Mouse (Mus musculus) MEL (cell line): ENCODE results near the gene Ptgis. TPM values are rescaled to one million over a fixed set of nuclear protein-coding genes. Genes with fewer than 3 reads are reported as not detected.

Source experiments
- DNase-seq: peaks from one replicate; pipeline ENCODE4 v3.0.0; 2011; ENCODE audit warnings: low read depth, low spot score
- H3K27ac ChIP-seq: 2 replicates; pipeline ENCODE4 v1.5.1; 2012; ENCODE audit warnings: low read depth, mild to moderate bottlenecking, control low read depth, low read length, moderate library complexity; ENCODE audit not compliant: control insufficient read depth
- H3K27me3 ChIP-seq, 2 experiments: fragments of 150-350 bp in 1 of 2; sonication (generic) in 1 of 2; 2 replicates each; pipeline ENCODE4 v1.6.1; 2012; ENCODE audit warnings: low read length in 2 of 2, mild to moderate bottlenecking in 2 of 2, improper control_type of control experiment in 1 of 2, moderate library complexity in 1 of 2; ENCODE audit not compliant: insufficient read depth in 2 of 2, control insufficient read depth in 1 of 2
- H3K36me3 ChIP-seq, 2 experiments: 2 replicates each; pipeline ENCODE4 v1.6.1; 2012 to 2014; ENCODE audit warnings: low read length in 2 of 2, improper control_type of control experiment in 1 of 2, inconsistent platforms in 1 of 2, mild to moderate bottlenecking in 1 of 2; ENCODE audit not compliant: insufficient read depth in 2 of 2, control insufficient read depth in 1 of 2
- H3K4me1 ChIP-seq, 2 experiments: fragments of 150-350 bp in 1 of 2; sonication (generic) in 1 of 2; 2 replicates each; pipeline ENCODE4 v1.6.1; 2012; ENCODE audit warnings: low read length in 2 of 2, improper control_type of control experiment in 1 of 2, mild to moderate bottlenecking in 1 of 2; ENCODE audit not compliant: insufficient read depth in 2 of 2, control insufficient read depth in 1 of 2
- H3K4me3 ChIP-seq, 2 experiments: fragments of 150-350 bp in 1 of 2; sonication (generic) in 1 of 2; 2 replicates each; pipeline ENCODE4 v1.5.1; 2012; ENCODE audit warnings: low read depth in 2 of 2, low read length in 2 of 2, mild to moderate bottlenecking in 2 of 2, moderate library complexity in 2 of 2, control low read depth in 1 of 2, improper control_type of control experiment in 1 of 2; ENCODE audit not compliant: control insufficient read depth in 1 of 2, insufficient read depth in 1 of 2
- H3K79me2 ChIP-seq: 2 replicates; pipeline ENCODE4 v1.6.1; 2012; ENCODE audit warnings: mild to moderate bottlenecking, low read length, moderate library complexity; ENCODE audit not compliant: control insufficient read depth, poor library complexity, insufficient read depth
- H3K9ac ChIP-seq: 2 replicates; pipeline ENCODE4 v1.6.1; 2012; ENCODE audit warnings: low read depth, mild to moderate bottlenecking, control low read depth, low read length, moderate library complexity; ENCODE audit not compliant: control insufficient read depth, poor library complexity, severe bottlenecking
- H3K9me3 ChIP-seq: fragments of 150-350 bp; sonication (generic); replicated peaks from 2 replicates; pipeline ENCODE4 v1.6.1; 2012; ENCODE audit warnings: mild to moderate bottlenecking, low read length, improper control_type of control experiment, moderate library complexity; ENCODE audit not compliant: insufficient read depth
- CHD2 ChIP-seq: IDR thresholded peaks from 2 replicates; pipeline ENCODE4 v1.6.1; 2011; ENCODE audit warnings: low read length, improper control_type of control experiment
- CTCF ChIP-seq, 3 experiments: IDR thresholded peaks in 2 of 3; conservative IDR thresholded peaks in 1 of 3; 2 replicates each; pipeline ENCODE4 v1.5.1; 2011 to 2012; ENCODE audit warnings: low read length in 3 of 3, low read depth in 2 of 3, mild to moderate bottlenecking in 2 of 3, improper control_type of control experiment in 1 of 3, inconsistent platforms in 1 of 3, mixed read lengths in 1 of 3, moderate library complexity in 1 of 3; ENCODE audit not compliant: control insufficient read depth in 1 of 3, insufficient read depth in 1 of 3, poor library complexity in 1 of 3, severe bottlenecking in 1 of 3
- E2F4 ChIP-seq: IDR thresholded peaks from 2 replicates; pipeline ENCODE4 v1.6.1; 2011; ENCODE audit warnings: low read depth, low read length, improper control_type of control experiment, borderline replicate concordance
- ELF1 ChIP-seq: IDR thresholded peaks from 2 replicates; pipeline ENCODE4 v1.6.1; 2014; ENCODE audit warnings: low read depth, mild to moderate bottlenecking, inconsistent platforms, low read length, improper control_type of control experiment, moderate library complexity
- GATA1 ChIP-seq: IDR thresholded peaks from 2 replicates; pipeline ENCODE4 v1.6.1; 2011; ENCODE audit warnings: low read depth, low read length, improper control_type of control experiment
- HCFC1 ChIP-seq: IDR thresholded peaks from 2 replicates; pipeline ENCODE4 v1.6.1; 2012; ENCODE audit warnings: low read depth, mild to moderate bottlenecking, inconsistent platforms, low read length, improper control_type of control experiment, moderate library complexity
- KAT2A ChIP-seq: conservative IDR thresholded peaks from 2 replicates; pipeline ENCODE4 v1.6.1; 2012; ENCODE audit warnings: low read depth, low read length, improper control_type of control experiment, inconsistent platforms
- MAX ChIP-seq: IDR thresholded peaks from 2 replicates; pipeline ENCODE4 v1.6.1; 2011; ENCODE audit warnings: low read length, improper control_type of control experiment
- MAZ ChIP-seq: IDR thresholded peaks from 2 replicates; pipeline ENCODE4 v1.6.1; 2012; ENCODE audit warnings: low read depth, mild to moderate bottlenecking, inconsistent platforms, low read length, improper control_type of control experiment
- MEF2A ChIP-seq: IDR thresholded peaks from 2 replicates; pipeline ENCODE4 v1.6.1; 2014; ENCODE audit warnings: low read depth, mild to moderate bottlenecking, inconsistent platforms, low read length, improper control_type of control experiment; ENCODE audit not compliant: poor library complexity, insufficient replicate concordance, severe bottlenecking; ENCODE audit errors: extremely low read depth
- MYC ChIP-seq: IDR thresholded peaks from 2 replicates; pipeline ENCODE4 v1.6.1; 2011; ENCODE audit warnings: low read depth, mild to moderate bottlenecking, low read length, improper control_type of control experiment, moderate library complexity
- POLR2AphosphoS5 ChIP-seq: IDR thresholded peaks from 2 replicates; pipeline ENCODE4 v1.6.1; 2012; ENCODE audit warnings: low read depth, borderline replicate concordance, mild to moderate bottlenecking, inconsistent platforms, low read length, moderate library complexity, mixed read lengths
- RCOR1 ChIP-seq: IDR thresholded peaks from 2 replicates; pipeline ENCODE4 v1.6.1; 2012; ENCODE audit warnings: low read depth, mild to moderate bottlenecking, inconsistent platforms, low read length, improper control_type of control experiment
- SMC3 ChIP-seq: IDR thresholded peaks from 2 replicates; pipeline ENCODE4 v1.6.1; 2011; ENCODE audit warnings: low read depth, low read length, improper control_type of control experiment
- TCF12 ChIP-seq: IDR thresholded peaks from 2 replicates; pipeline ENCODE4 v1.6.1; 2014; ENCODE audit warnings: low read depth, mild to moderate bottlenecking, inconsistent platforms, low read length, improper control_type of control experiment, moderate library complexity
- UBTF ChIP-seq: IDR thresholded peaks from 2 replicates; pipeline ENCODE4 v1.6.1; 2012; ENCODE audit warnings: low read depth, mild to moderate bottlenecking, inconsistent platforms, low read length, improper control_type of control experiment, moderate library complexity, borderline replicate concordance; ENCODE audit not compliant: insufficient read depth
- ZC3H11A ChIP-seq: IDR thresholded peaks from 2 replicates; pipeline ENCODE4 v1.6.1; 2012; ENCODE audit warnings: low read depth, mild to moderate bottlenecking, inconsistent platforms, low read length, improper control_type of control experiment
- polyA plus RNA-seq, 2 experiments: library from polyadenylated mRNA; stranded (reverse) in 1 of 2; unstranded in 1 of 2; fragments of >175 nt in 1 of 2; fragments of >200 nt in 1 of 2; gene quantifications; 2 replicates each; pipeline versions ENCODE4 v1.2.1 to v1.2.4; 2012; ENCODE audit warnings: low replicate concordance in 2 of 2, low read depth in 1 of 2; ENCODE audit not compliant: insufficient read length in 2 of 2, insufficient read depth in 1 of 2, missing spikeins in 1 of 2
- total RNA-seq: library from RNA; depleted of rRNA; stranded (reverse); fragments of 300-350 nt; gene quantifications from 2 replicates; pipeline ENCODE4 v1.2.3, GENCODE M21; 2012

The Ptgis gene
- total and polyA plus RNA-seq, 3 experiments = 7.3 to 12.7 TPM; not detected in 1

GRCm38 (mm10) chr2:167201463-167202291, 38.7 kb downstream of the Ptgis start:
- Histone ChIP-seq H3K79me2 (no peaks in the 10 kb centered on the region), H3K36me3 (no peaks in the 10 kb centered on the region), H3K4me1 (no peaks in the 10 kb centered on the region), H3K4me3 (no peak overlapping the region), H3K9ac (no peak overlapping the region), H3K27me3 (no peaks in the 10 kb centered on the region), H3K9me3 (no peaks in the 10 kb centered on the region), H3K27ac (no peak overlapping the region)
- no peak for TF ChIP-seq MAX
- no peak for TF ChIP-seq SMC3
- no peak for TF ChIP-seq ZC3H11A
- no peak for TF ChIP-seq ELF1
- TF ChIP-seq E2F4 = no peak
- 0 out of 2 replicates have a peak, but pooled peaks have one; percentile 7 for TF ChIP-seq GATA1
- TF ChIP-seq MYC = no peak
- no peak for TF ChIP-seq TCF12
- peak; percentile 17 for DNase-seq

- Histone ChIP-seq H3K36me3 (no peaks in the 10 kb centered on the region), H3K9ac (no peak overlapping the region), H3K79me2 (no peaks in the 10 kb centered on the region), H3K4me1 (no peaks in the 10 kb centered on the region), H3K4me3 (no peak overlapping the region), H3K27ac (no peak overlapping the region), H3K27me3 (no peaks in the 10 kb centered on the region), H3K9me3 (no peaks in the 10 kb centered on the region)
- no peak for DNase-seq
- no peak for TF ChIP-seq CTCF (IDR thresholded peaks at IDR 0.05 in 2 of 3, conservative IDR thresholded peaks at IDR 0.05 in 1 of 3; ENCODE audit: control insufficient read depth in 1 of 3, insufficient read depth in 1 of 3, low read depth in 2 of 3, low read length in 3 of 3, poor library complexity in 1 of 3, severe bottlenecking in 1 of 3)
- no peak for TF ChIP-seq POLR2AphosphoS5
- no peak for TF ChIP-seq KAT2A
- TF ChIP-seq UBTF = no peak
- no peak for TF ChIP-seq CHD2
- TF ChIP-seq RCOR1 = no peak
- no peak for TF ChIP-seq MAZ
- no peak for TF ChIP-seq HCFC1
- TF ChIP-seq ZC3H11A = no peak
- no peak for TF ChIP-seq MYC
- TF ChIP-seq MEF2A = no peak
Observed at GRCm38 (mm10) chr2:167198660-167199427, 41.6 kb downstream of the Ptgis start.
